Mouse (Mus musculus) embryonic fibroblast, embryonic 13.5 days (primary cell): Measurements from ENCODE around the gene Paqr9.

Experiments
- CTCF ChIP-seq: IDR thresholded peaks from 2 replicates; pipeline ENCODE4 v1.5.1; 2011; ENCODE audit warnings: mild to moderate bottlenecking, control low read depth, low read length, moderate library complexity, borderline replicate concordance; ENCODE audit not compliant: insufficient read depth
- POLR2A ChIP-seq: IDR thresholded peaks from 2 replicates; pipeline ENCODE4 v1.6.1; 2011; ENCODE audit warnings: low read depth, mild to moderate bottlenecking, control low read depth, low read length, moderate library complexity

GRCm38 (mm10) chr9:95541208-95541607 is 18.2 kb upstream of the Paqr9 start:
- TF ChIP-seq CTCF (no peak), POLR2A (no peak)
